Mouse (Mus musculus) adipose tissue, adult 10 weeks (tissue): ENCODE results near the gene Olfr352. TPM values are rescaled to one million over a fixed set of nuclear protein-coding genes. Genes with fewer than 3 reads are reported as not detected.

Experiments used
- polyA plus RNA-seq: library from polyadenylated mRNA; stranded (reverse); fragments of 350-450 nt; fragmentation: Illumina TruSeq; extraction: RNeasy Lipid Tissue Mini Kit (QIAGEN cat#74804); gene quantifications from one replicate; pipeline ENCODE4 v1.2.3, GENCODE M21; 2014; ENCODE audit warnings: low read depth, low replicate concordance

Olfr352 gene
- not detected for polyA plus RNA-seq

DNA sequence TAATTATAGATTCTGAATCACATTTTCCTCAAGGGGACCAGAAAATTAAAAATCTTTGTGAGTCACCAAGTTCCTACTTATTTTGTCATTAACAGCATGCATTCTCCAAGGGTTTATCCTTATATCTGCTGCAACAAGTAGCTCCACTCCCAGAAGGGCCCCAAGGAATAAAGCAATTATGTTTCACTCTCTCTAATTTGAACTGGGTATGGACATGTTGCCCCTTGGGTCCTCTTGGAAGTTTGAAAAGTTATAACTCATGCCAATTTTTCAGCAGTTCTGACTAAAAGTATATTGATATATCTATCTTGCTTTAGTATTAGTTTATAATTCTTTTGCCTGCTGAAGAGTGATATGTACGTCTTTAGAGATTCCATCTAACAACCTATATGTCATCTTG, at the start of gene Olfr352:
TSS of gene Olfr352 (plus strand) at position 301 of the 400 bp plus-strand sequence.

DNA sequence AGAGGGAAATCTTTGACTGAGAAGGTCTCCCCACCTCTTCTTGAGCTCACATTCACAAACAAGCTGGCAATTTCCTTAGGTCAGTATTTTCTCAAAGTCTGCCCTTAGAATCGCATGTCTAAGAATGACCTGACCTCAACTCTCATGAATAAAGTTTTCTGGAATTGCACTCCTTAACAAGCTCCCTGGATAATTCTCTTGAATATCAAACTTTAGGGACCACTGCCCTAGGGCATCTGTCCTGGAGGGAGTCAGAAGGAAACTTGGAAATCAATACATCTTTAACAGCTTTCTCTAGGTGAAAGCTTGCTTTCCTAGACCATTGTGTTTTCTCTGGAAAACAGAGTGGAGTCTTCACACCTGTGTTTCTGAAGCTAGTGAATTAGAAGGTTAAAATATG, 22.2 kb upstream of the Olfr352 start, which contains the start of gene Olfr350:
TSS of gene Olfr350 (plus strand) at position 301 of the 400 bp plus-strand sequence.

DNA sequence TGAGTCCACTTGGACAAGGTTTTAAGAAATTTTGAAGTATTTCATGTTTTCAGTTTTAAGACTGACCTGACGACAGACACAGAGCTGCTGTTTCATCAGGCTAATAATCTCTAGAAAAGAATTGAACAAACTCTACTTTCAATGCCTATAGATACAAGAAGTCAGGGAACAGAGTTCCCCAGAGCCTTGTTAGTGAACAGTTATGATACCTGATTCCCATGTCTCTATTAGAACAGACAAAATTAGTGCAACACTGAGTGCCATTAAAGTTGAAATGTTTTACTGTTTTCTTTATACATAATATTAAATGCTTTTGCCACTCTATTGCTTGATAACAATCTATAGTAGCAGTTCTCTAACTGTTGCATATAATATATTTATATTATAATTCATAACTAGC, 5.7 kb upstream of the Olfr352 start, which contains the start of gene Olfr351:
TSS of gene Olfr351 (minus strand) at position 101 of the 400 bp plus-strand sequence.

DNA sequence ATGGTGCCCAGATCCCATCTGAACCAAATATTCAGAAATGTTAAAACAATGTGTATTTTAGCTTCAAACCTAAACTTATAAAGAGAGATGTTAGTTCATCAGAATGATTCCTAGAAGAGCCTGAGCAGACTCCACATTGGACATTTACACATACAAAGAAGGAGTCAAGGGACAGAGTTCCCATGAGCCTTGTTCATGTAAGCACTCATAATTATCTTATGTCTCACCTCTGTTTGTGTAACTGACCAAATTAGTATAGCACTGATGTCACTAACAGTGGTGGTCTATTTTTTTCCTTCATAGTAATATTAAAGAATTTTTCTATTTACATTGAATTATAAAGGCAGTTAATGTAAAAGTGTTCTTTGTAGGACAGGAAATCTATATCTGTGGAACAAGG, 24.6 kb downstream of the Olfr352 start, which contains the start of gene Olfr353:
TSS of gene Olfr353 (minus strand) at position 101 of the 400 bp plus-strand sequence.

DNA sequence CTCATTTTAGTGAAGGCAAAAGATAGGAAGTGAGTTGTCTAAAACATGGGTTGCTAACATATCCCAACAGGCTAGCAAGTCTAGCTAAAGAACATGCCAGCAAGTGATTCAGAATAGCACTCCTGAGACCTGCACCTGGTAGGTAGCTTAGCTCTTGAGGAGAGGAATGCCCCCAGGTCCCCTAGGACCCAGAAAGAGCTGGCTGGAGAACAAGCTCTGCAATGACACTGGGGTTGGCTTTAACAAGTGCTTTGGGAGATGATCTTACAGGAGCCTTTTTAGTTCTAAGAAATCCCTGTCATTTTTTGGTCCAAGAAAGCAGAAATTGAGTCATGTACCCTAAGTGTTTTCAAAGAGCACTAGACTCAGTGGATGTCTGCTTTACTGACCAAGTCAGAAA, 37.1 kb downstream of the Olfr352 start, which contains the start of gene Olfr354:
TSS of gene Olfr354 (plus strand) at position 301 of the 400 bp plus-strand sequence.

Other genes with a start within 250 kb of the Olfr352 start
- not detected for gene Olfr345, start 228.4 kb upstream of the Olfr352 start, polyA plus RNA-seq
- gene Olfr346, start 182.7 kb upstream of the Olfr352 start, polyA plus RNA-seq, result not detected
- not detected for gene Olfr347, start 136.6 kb upstream of the Olfr352 start, polyA plus RNA-seq
- not detected for gene Olfr348, start 84.2 kb upstream of the Olfr352 start, polyA plus RNA-seq
- not detected for gene Olfr50, start 77.9 kb upstream of the Olfr352 start, polyA plus RNA-seq
- gene Olfr3, start 51.4 kb upstream of the Olfr352 start, polyA plus RNA-seq, result not detected
- gene Olfr350, start 22.1 kb upstream of the Olfr352 start, polyA plus RNA-seq, result not detected
- not detected for gene Olfr351, start 5.8 kb upstream of the Olfr352 start, polyA plus RNA-seq
- gene Olfr353, start 24.5 kb downstream of the Olfr352 start, polyA plus RNA-seq, result not detected
- gene Olfr354, start 37.2 kb downstream of the Olfr352 start, polyA plus RNA-seq, result not detected
- not detected for gene Olfr355, start 60.4 kb downstream of the Olfr352 start, polyA plus RNA-seq
- not detected for gene Olfr356, start 68.7 kb downstream of the Olfr352 start, polyA plus RNA-seq
- gene Olfr357, start 125.4 kb downstream of the Olfr352 start, polyA plus RNA-seq, result not detected
- gene Olfr358, start 140.9 kb downstream of the Olfr352 start, polyA plus RNA-seq, result not detected
- gene Olfr360, start 197.3 kb downstream of the Olfr352 start, polyA plus RNA-seq, result not detected
- not detected for gene Olfr361, start 220.8 kb downstream of the Olfr352 start, polyA plus RNA-seq
- gene Olfr362, start 249.4 kb downstream of the Olfr352 start, polyA plus RNA-seq, result not detected